Mouse (Mus musculus) neural tube, embryonic 14.5 days (tissue): ENCODE results near the gene Ablim1. TPM values are rescaled to one million over a fixed set of nuclear protein-coding genes. Genes with fewer than 3 reads are reported as not detected.

Source experiments
- ATAC-seq: fragments of 200-750 bp; cut with Nextera tagmentation; 2 replicates; pipeline ENCODE4 v1.8.0; 2017; ENCODE audit warnings: low read depth, mild to moderate bottlenecking, moderate TSS enrichment, moderate library complexity
- H3K27ac ChIP-seq: fragments of 300-500 bp; sonication (generic); 2 replicates; pipeline ENCODE4 v1.5.1; 2014; ENCODE audit warnings: low read depth, mild to moderate bottlenecking, control low read depth, low read length, moderate library complexity, mixed read lengths
- H3K27me3 ChIP-seq: fragments of 300-500 bp; sonication (generic); 2 replicates; pipeline ENCODE4 v1.6.1; 2014; ENCODE audit warnings: low read length; ENCODE audit not compliant: control insufficient read depth, insufficient read depth
- H3K36me3 ChIP-seq: fragments of 300-500 bp; sonication (generic); 2 replicates; pipeline ENCODE4 v1.6.1; 2014; ENCODE audit warnings: low read length, mixed read lengths; ENCODE audit not compliant: control insufficient read depth, insufficient read depth
- H3K4me1 ChIP-seq: fragments of 300-500 bp; sonication (generic); 2 replicates; pipeline ENCODE4 v1.6.1; 2014; ENCODE audit warnings: low read length; ENCODE audit not compliant: control insufficient read depth, insufficient read depth
- H3K4me2 ChIP-seq: fragments of 300-500 bp; sonication (generic); 2 replicates; pipeline ENCODE4 v1.6.1; 2014; ENCODE audit warnings: mild to moderate bottlenecking, low read depth, low read length, control low read depth
- H3K4me3 ChIP-seq: fragments of 300-500 bp; sonication (generic); 2 replicates; pipeline ENCODE4 v1.5.1; 2014; ENCODE audit warnings: low read depth, low read length, control low read depth, mixed read lengths
- H3K9ac ChIP-seq: fragments of 300-500 bp; sonication (generic); replicated peaks from 2 replicates; pipeline ENCODE4 v1.6.1; 2014; ENCODE audit warnings: low read depth, mild to moderate bottlenecking, control low read depth, low read length, mixed read lengths
- H3K9me3 ChIP-seq: fragments of 300-500 bp; sonication (generic); 2 replicates; pipeline ENCODE4 v1.6.1; 2016; ENCODE audit warnings: low read length; ENCODE audit not compliant: control insufficient read depth
- WGBS: fragments of 180-500 bp; shearing (Covaris S2); extraction: QIAGEN DNeasy Blood & Tissue Kit; methylation state at CpG from one replicate; pipeline ENCODE4 v1.1.7; 2014; 5-methylcytosine and 5-hydroxymethylcytosine counted together
- polyA plus RNA-seq: library from polyadenylated mRNA; unstranded; fragments of >200 nt; fragmentation: Nextera tagmentation; extraction: Ambion mirVana; gene quantifications from 2 replicates; pipeline ENCODE4 v1.2.1, GENCODE M21; 2014

The Ablim1 gene
- polyA plus RNA-seq, 1 experiment from 2014 or later = 47.4 TPM

- Histone ChIP-seq H3K4me2 (no peak overlapping the region), H3K9me3 (no peaks in the 10 kb centered on the region), H3K9ac (no peak overlapping the region), H3K36me3 (no peaks in the 10 kb centered on the region), H3K4me3 (no peak overlapping the region), H3K27ac (no peak overlapping the region), H3K4me1 (no peaks in the 10 kb centered on the region), H3K27me3 (no peaks in the 10 kb centered on the region)
- WGBS = 79% methylated on average over 10 of the region's 10 CpGs
- no peak for ATAC-seq
Observed at GRCm38 (mm10) chr19:57126950-57127349, 187.8 kb downstream of the Ablim1 start.

GRCm38 (mm10) chr19:57124906-57125305 lies 189.8 kb downstream of the Ablim1 start:
- Histone ChIP-seq H3K4me1 (no peaks in the 10 kb centered on the region), H3K9ac (no peak overlapping the region), H3K4me2 (no peak overlapping the region), H3K4me3 (no peak overlapping the region), H3K27ac (no peak overlapping the region), H3K9me3 (no peaks in the 10 kb centered on the region), H3K36me3 (no peaks in the 10 kb centered on the region), H3K27me3 (no peaks in the 10 kb centered on the region)
- no peak for ATAC-seq
- WGBS = 81% methylated on average over 4 of the region's 4 CpGs

- Histone ChIP-seq H3K36me3 (no peaks in the 10 kb centered on the region), H3K27ac (peak overlapping the region; percentile 24; the same call in 1 of the 2 replicates), H3K4me2 (no peak overlapping the region), H3K4me3 (no peak overlapping the region), H3K4me1 (peaks cover 3% of the 10 kb centered on the region; the same call in 1 of the 2 replicates), H3K27me3 (no peaks in the 10 kb centered on the region), H3K9ac (no peak overlapping the region), H3K9me3 (no peaks in the 10 kb centered on the region)
- ATAC-seq = peak; percentile 7; the same call in 1 of the 2 replicates
- 80% methylated on average over 2 of the region's 2 CpGs for WGBS
Observed at GRCm38 (mm10) chr19:57124138-57124519, 190.6 kb downstream of the Ablim1 start.

GRCm38 (mm10) chr19:57123503-57124137 lies 191.1 kb downstream of the Ablim1 start:
- ATAC-seq = peak; percentile 57; the same call in 1 of the 2 replicates
- peak overlapping the region; percentile 24 for H3K27ac ChIP-seq
- 54% methylated on average over 11 of the region's 11 CpGs for WGBS
- no peaks in the 10 kb centered on the region for H3K36me3 ChIP-seq
- no peaks in the 10 kb centered on the region for H3K9me3 ChIP-seq
- no peaks in the 10 kb centered on the region for H3K27me3 ChIP-seq
- no peak overlapping the region for H3K4me2 ChIP-seq
- peaks cover 7% of the 10 kb centered on the region for H3K4me1 ChIP-seq
- no peak overlapping the region for H3K9ac ChIP-seq
- no peak overlapping the region for H3K4me3 ChIP-seq

- WGBS = 91% methylated on average over 3 of the region's 3 CpGs
- Histone ChIP-seq H3K27me3 (no peaks in the 10 kb centered on the region), H3K9me3 (no peaks in the 10 kb centered on the region), H3K36me3 (no peaks in the 10 kb centered on the region), H3K4me3 (no peak overlapping the region), H3K4me1 (peaks cover 16% of the 10 kb centered on the region), H3K27ac (no peak overlapping the region), H3K9ac (no peak overlapping the region), H3K4me2 (no peak overlapping the region)
- no peak for ATAC-seq
Observed at GRCm38 (mm10) chr19:57122261-57122660, 192.5 kb downstream of the Ablim1 start.

GRCm38 (mm10) chr19:57121036-57121435 lies 193.7 kb downstream of the Ablim1 start:
- no peak for ATAC-seq
- no peaks in the 10 kb centered on the region for H3K9me3 ChIP-seq
- H3K9ac ChIP-seq = no peak overlapping the region
- H3K36me3 ChIP-seq = no peaks in the 10 kb centered on the region
- H3K27me3 ChIP-seq = no peaks in the 10 kb centered on the region
- WGBS = 92% methylated on average over 4 of the region's 4 CpGs
- H3K27ac ChIP-seq = no peak overlapping the region
- H3K4me2 ChIP-seq = no peak overlapping the region
- H3K4me3 ChIP-seq = no peak overlapping the region
- H3K4me1 ChIP-seq = peaks cover 20% of the 10 kb centered on the region

- H3K9me3 ChIP-seq = no peaks in the 10 kb centered on the region
- H3K9ac ChIP-seq = no peak overlapping the region
- peaks cover 20% of the 10 kb centered on the region for H3K4me1 ChIP-seq
- WGBS = 83% methylated on average over 3 of the region's 3 CpGs
- H3K36me3 ChIP-seq = no peaks in the 10 kb centered on the region
- H3K4me3 ChIP-seq = no peak overlapping the region
- ATAC-seq = no peak
- no peak overlapping the region for H3K4me2 ChIP-seq
- no peaks in the 10 kb centered on the region for H3K27me3 ChIP-seq
- H3K27ac ChIP-seq = no peak overlapping the region
Observed at GRCm38 (mm10) chr19:57119661-57120060, 195.1 kb downstream of the Ablim1 start.

- peak overlapping the region; percentile 39 for H3K9ac ChIP-seq
- H3K9me3 ChIP-seq = no peaks in the 10 kb centered on the region
- 42% methylated on average over 22 of the region's 22 CpGs for WGBS
- H3K36me3 ChIP-seq = no peaks in the 10 kb centered on the region
- H3K4me1 ChIP-seq = peaks cover 20% of the 10 kb centered on the region
- H3K27ac ChIP-seq = peak overlapping the region; percentile 64
- H3K4me2 ChIP-seq = peak overlapping the region; percentile 43
- peak; percentile 80 for ATAC-seq
- no peaks in the 10 kb centered on the region for H3K27me3 ChIP-seq
- H3K4me3 ChIP-seq = peak overlapping the region; percentile 26
Observed at GRCm38 (mm10) chr19:57118785-57119565, 195.7 kb downstream of the Ablim1 start.

- ATAC-seq = no peak
- Histone ChIP-seq H3K4me2 (peak overlapping the region; percentile 26; the same call in 1 of the 2 replicates), H3K9ac (no peak overlapping the region), H3K4me1 (peaks cover 20% of the 10 kb centered on the region), H3K4me3 (peak overlapping the region; percentile 5; the same call in 1 of the 2 replicates), H3K9me3 (no peaks in the 10 kb centered on the region), H3K27ac (no peak overlapping the region), H3K27me3 (no peaks in the 10 kb centered on the region), H3K36me3 (no peaks in the 10 kb centered on the region)
- 55% methylated on average over 6 of the region's 6 CpGs for WGBS
Observed at GRCm38 (mm10) chr19:57117751-57118150, 197.0 kb downstream of the Ablim1 start.
